Mouse (Mus musculus): ENCODE results near the gene Patl2. TPM values are rescaled to one million over a fixed set of nuclear protein-coding genes. Genes with fewer than 3 reads are reported as not detected.

The Patl2 gene
- total and polyA plus RNA-seq, 2 experiments from 2014 or later: 0.06 to 0.16 TPM

DNA sequence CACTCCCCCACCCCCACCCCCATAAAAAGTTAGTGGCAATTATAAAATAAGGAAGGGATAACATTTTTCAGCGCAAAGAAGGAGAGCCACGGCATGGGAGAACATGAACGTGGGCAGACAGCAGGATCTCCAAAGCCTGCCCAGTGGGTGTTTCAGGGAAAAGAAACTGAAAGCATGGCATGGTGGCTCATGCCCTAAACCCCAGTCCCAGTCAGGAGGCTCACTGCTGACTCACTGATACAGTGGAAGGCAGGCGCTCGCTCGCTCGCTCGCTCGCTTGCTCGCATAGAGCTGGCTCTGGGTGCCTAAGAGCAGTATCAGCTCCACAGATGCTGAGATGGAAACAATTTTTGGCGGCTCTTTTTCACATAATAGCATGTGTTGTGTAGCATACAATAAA is 21.7 kb downstream of the Patl2 start:
- no peak for TF ChIP-seq CTCF (IDR thresholded peaks at IDR 0.05)
- no peaks in the 10 kb centered on the region for H3K27me3 ChIP-seq (ENCODE audit: insufficient read depth, low read length)
- H3K4me1 ChIP-seq (ENCODE audit: insufficient read depth, low read length): no peaks in the 10 kb centered on the region
- H3K9ac ChIP-seq (replicated peaks; ENCODE audit: low read length, poor library complexity, severe bottlenecking): no peak overlapping the region
- no peaks in the 10 kb centered on the region for H3K9me3 ChIP-seq (ENCODE audit: low read length)
- H3K27ac ChIP-seq (ENCODE audit: low read depth, low read length): no peak overlapping the region
- DNase-seq (ENCODE audit: low spot score) (no peak), ATAC-seq (ENCODE audit: low FRiP score) (no peak)
- 87% methylated on average over 11 of the region's 11 CpGs for WGBS
- H3K4me2 ChIP-seq (ENCODE audit: low read depth, low read length, poor library complexity, severe bottlenecking): no peak overlapping the region
- no peaks in the 10 kb centered on the region for H3K36me3 ChIP-seq (ENCODE audit: insufficient read depth, low read length)
- H3K4me3 ChIP-seq (ENCODE audit: low read depth, low read length): no peak overlapping the region

DNA sequence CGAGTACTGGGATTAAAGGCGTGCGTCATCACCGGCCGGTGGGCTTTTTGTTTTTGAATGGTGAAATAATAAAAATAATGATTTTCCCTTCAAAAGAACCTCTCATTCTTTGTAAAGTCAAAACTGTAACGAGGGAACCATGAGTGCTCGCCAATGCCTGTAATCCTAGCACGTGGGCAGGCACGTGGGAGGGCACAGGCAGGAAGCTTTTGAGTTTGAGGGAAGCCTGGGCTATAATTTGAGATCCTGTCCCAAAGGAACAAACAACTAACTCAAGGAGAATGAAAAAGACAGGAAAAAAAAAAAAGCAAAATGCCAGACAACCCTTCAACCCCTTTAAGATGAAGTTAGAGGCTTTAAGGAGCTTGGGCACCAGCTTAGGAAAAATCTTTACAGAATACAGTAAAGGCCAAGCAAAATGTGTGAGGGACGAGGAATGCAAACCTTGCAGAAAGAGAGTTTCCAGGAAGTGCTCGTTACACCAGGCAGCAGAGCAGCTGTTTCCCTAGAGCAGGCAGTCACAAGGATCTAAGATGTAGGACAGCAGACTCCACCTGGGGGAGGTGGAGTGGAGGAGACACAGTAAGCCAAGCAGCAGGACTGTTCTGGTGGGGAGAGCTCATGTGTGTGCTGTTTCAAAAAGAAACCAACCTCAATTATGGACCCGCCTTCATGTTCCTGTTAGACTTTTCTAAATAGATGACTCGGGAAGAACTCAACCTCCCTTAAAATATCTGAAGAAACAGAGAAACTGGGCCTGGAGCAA is 22.4 kb downstream of the Patl2 start:
- ATAC-seq (ENCODE audit: low FRiP score): no peak
- no peaks in the 10 kb centered on the region for H3K27me3 ChIP-seq (ENCODE audit: insufficient read depth, low read length)
- TF ChIP-seq CTCF (IDR thresholded peaks at IDR 0.05): no peak
- no peak for DNase-seq (ENCODE audit: low spot score)
- 80% methylated on average over 13 of the region's 13 CpGs for WGBS
- H3K4me3 ChIP-seq (ENCODE audit: low read depth, low read length): no peak overlapping the region
- H3K4me1 ChIP-seq (ENCODE audit: insufficient read depth, low read length): no peaks in the 10 kb centered on the region
- H3K9me3 ChIP-seq (ENCODE audit: low read length): no peaks in the 10 kb centered on the region
- no peak overlapping the region for H3K4me2 ChIP-seq (ENCODE audit: low read depth, low read length, poor library complexity, severe bottlenecking)
- no peak overlapping the region for H3K27ac ChIP-seq (ENCODE audit: low read depth, low read length)
- H3K36me3 ChIP-seq (ENCODE audit: insufficient read depth, low read length): no peaks in the 10 kb centered on the region
- H3K9ac ChIP-seq (replicated peaks; ENCODE audit: low read length, poor library complexity, severe bottlenecking): no peak overlapping the region

DNA sequence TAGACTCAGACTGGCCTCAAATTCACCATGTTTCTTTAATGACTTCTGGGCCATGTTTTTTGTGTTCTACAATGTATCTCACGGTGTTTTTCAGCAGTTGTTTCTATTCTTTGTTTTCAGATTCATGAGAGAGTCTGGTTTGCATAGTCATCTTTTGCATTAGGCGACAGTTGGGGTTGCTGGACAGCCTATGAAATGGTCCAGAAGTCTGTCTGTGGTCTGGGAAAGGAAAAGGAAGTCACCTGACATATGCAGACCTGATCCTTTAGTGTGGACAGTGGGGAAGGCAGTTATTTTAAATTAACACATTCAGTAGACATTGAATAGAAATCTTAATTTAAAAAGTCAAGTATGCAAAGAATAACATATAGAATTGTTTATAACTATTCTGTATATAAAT is 23.5 kb downstream of the Patl2 start:
- no peak overlapping the region for H3K27ac ChIP-seq (ENCODE audit: low read depth, low read length)
- H3K9me3 ChIP-seq (ENCODE audit: low read length): no peaks in the 10 kb centered on the region
- H3K4me1 ChIP-seq (ENCODE audit: insufficient read depth, low read length): no peaks in the 10 kb centered on the region
- 82% methylated on average over 2 of the region's 2 CpGs for WGBS
- DNase-seq (ENCODE audit: low spot score): no peak
- no peaks in the 10 kb centered on the region for H3K36me3 ChIP-seq (ENCODE audit: insufficient read depth, low read length)
- H3K9ac ChIP-seq (replicated peaks; ENCODE audit: low read length, poor library complexity, severe bottlenecking): no peak overlapping the region
- H3K4me2 ChIP-seq (ENCODE audit: low read depth, low read length, poor library complexity, severe bottlenecking): no peak overlapping the region
- no peak overlapping the region for H3K4me3 ChIP-seq (ENCODE audit: low read depth, low read length)
- no peak for ATAC-seq (ENCODE audit: low FRiP score)
- TF ChIP-seq CTCF (IDR thresholded peaks at IDR 0.05): no peak
- no peaks in the 10 kb centered on the region for H3K27me3 ChIP-seq (ENCODE audit: insufficient read depth, low read length)

DNA sequence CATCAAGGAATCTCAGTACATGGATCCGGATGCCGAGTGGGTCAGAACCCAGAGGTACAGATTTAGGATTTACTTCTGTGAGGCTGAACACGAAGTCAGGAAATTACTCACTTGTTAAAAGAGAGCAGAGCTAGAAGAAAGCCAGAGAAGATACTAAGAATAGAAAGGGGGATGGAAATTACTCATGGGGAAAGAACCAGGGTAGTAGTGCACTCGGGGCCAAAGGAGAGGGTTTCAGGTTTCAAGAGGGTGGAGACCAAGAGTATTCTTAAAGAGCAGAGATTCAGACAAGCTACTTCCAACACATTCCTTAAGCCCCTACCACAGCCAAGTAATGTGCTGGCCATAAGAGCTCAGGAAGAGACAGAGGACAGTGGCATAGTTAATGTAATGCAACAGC is 24.4 kb downstream of the Patl2 start:
- no peak for TF ChIP-seq CTCF (IDR thresholded peaks at IDR 0.05)
- 19% methylated on average over 4 of the region's 4 CpGs for WGBS
- no peak for ATAC-seq (ENCODE audit: low FRiP score)
- no peaks in the 10 kb centered on the region for H3K36me3 ChIP-seq (ENCODE audit: insufficient read depth, low read length)
- no peak overlapping the region for H3K27ac ChIP-seq (ENCODE audit: low read depth, low read length)
- DNase-seq (ENCODE audit: low spot score): no peak
- no peak overlapping the region for H3K9ac ChIP-seq (replicated peaks; ENCODE audit: low read length, poor library complexity, severe bottlenecking)
- H3K4me3 ChIP-seq (ENCODE audit: low read depth, low read length): no peak overlapping the region
- H3K4me1 ChIP-seq (ENCODE audit: insufficient read depth, low read length): no peaks in the 10 kb centered on the region
- no peak overlapping the region for H3K4me2 ChIP-seq (ENCODE audit: low read depth, low read length, poor library complexity, severe bottlenecking)
- no peaks in the 10 kb centered on the region for H3K9me3 ChIP-seq (ENCODE audit: low read length)
- H3K27me3 ChIP-seq (ENCODE audit: insufficient read depth, low read length): no peaks in the 10 kb centered on the region

DNA sequence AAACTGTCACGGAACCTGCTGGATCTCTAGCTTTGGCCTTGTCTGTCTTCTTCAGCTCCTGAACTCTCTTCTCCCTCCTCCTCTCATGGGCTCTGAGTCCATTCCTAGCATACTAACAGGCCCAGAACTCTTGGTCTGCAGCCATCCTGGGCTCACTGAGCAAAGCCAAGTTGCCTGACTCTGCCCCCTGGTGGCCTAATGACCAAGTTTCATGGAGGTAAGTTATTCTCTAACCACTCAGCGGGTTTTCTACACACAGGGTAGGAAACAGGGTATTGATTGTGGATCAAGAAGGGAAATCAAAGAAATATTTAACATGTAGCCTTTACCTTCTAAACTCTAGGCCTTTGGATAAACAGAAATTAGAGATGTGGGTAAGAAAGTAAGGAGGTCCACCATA is 25.3 kb downstream of the Patl2 start, which contains the start of gene Trim69:
Gene Trim69 (plus strand): TSS at position 21 of the 400 bp plus-strand sequence.
- Histone ChIP-seq H3K9ac (replicated peaks; ENCODE audit: low read length, poor library complexity, severe bottlenecking) (no peak within 1 kb of the TSS), H3K4me3 (ENCODE audit: low read depth, low read length) (no peak within 1 kb of the TSS), H3K27me3 (ENCODE audit: insufficient read depth, low read length) (no peaks in the 10 kb centered on the region), H3K4me2 (ENCODE audit: low read depth, low read length, poor library complexity, severe bottlenecking) (no peak within 1 kb of the TSS), H3K36me3 (ENCODE audit: insufficient read depth, low read length) (no peaks in the 10 kb centered on the region), H3K9me3 (ENCODE audit: low read length) (no peaks in the 10 kb centered on the region), H3K4me1 (ENCODE audit: insufficient read depth, low read length) (no peaks in the 10 kb centered on the region), H3K27ac (ENCODE audit: low read depth, low read length) (no peak within 1 kb of the TSS)
- DNase-seq (ENCODE audit: low spot score) (peak; percentile 83), ATAC-seq (ENCODE audit: low FRiP score) (0 out of 2 replicates have a peak, but pooled peaks have one; percentile 41)
- 34% methylated on average over 2 of the region's 2 CpGs for WGBS
- peak; percentile 80 for TF ChIP-seq CTCF (IDR thresholded peaks at IDR 0.05)

DNA sequence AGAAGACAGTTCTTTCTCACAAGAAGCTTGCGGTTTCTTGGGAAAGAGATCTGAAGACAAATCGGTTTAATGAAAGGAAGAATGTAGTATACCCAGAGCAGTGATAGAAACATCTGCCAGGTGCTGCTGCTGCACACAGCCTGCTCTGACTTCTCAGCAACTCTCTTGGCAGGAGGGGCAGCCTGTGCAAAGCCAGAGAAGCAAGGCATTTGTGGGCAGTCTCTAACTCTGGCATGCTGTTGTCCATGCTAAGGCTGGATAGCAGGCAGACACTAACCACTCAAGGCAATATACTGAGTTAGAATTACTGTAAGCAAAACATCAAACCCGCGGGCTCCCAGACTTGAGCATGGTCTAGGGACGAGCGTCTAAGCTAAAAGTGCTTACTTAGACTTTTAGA is 26.3 kb downstream of the Patl2 start:
- Histone ChIP-seq H3K4me1 (ENCODE audit: insufficient read depth, low read length) (no peaks in the 10 kb centered on the region), H3K9me3 (ENCODE audit: low read length) (no peaks in the 10 kb centered on the region), H3K4me3 (ENCODE audit: low read depth, low read length) (no peak overlapping the region), H3K9ac (replicated peaks; ENCODE audit: low read length, poor library complexity, severe bottlenecking) (no peak overlapping the region), H3K27me3 (ENCODE audit: insufficient read depth, low read length) (no peaks in the 10 kb centered on the region), H3K27ac (ENCODE audit: low read depth, low read length) (no peak overlapping the region), H3K36me3 (ENCODE audit: insufficient read depth, low read length) (no peaks in the 10 kb centered on the region), H3K4me2 (ENCODE audit: low read depth, low read length, poor library complexity, severe bottlenecking) (no peak overlapping the region)
- TF ChIP-seq CTCF (IDR thresholded peaks at IDR 0.05): no peak
- ATAC-seq (ENCODE audit: low FRiP score) (no peak), DNase-seq (ENCODE audit: low spot score) (no peak)
- WGBS: 83% methylated on average over 6 of the region's 6 CpGs

Measured in midbrain, postnatal 0 days (tissue).